Mouse (Mus musculus) layer of hippocampus, adult 8-10 months (tissue): ENCODE measurements around the gene Lamc3. TPM values are rescaled to one million over a fixed set of nuclear protein-coding genes. Genes with fewer than 3 reads are reported as not detected.

Source experiments
- DNase-seq, 2 experiments: peaks; one replicate each; pipeline ENCODE4 v3.0.0; 2022; ENCODE audit warnings: low spot score in 2 of 2
- total RNA-seq, 4 experiments: library from RNA; stranded (reverse); gene quantifications; 2 replicates each; pipeline ENCODE4 v1.2.4; 2022

The Lamc3 gene
- total RNA-seq, 4 experiments from 2014 or later, result 6.2 to 7.0 (median 6.5) TPM

- DNase-seq, result no peak
Measured at GRCm38 (mm10) chr2:31934551-31934950, 47.5 kb downstream of the Lamc3 start.

DNA sequence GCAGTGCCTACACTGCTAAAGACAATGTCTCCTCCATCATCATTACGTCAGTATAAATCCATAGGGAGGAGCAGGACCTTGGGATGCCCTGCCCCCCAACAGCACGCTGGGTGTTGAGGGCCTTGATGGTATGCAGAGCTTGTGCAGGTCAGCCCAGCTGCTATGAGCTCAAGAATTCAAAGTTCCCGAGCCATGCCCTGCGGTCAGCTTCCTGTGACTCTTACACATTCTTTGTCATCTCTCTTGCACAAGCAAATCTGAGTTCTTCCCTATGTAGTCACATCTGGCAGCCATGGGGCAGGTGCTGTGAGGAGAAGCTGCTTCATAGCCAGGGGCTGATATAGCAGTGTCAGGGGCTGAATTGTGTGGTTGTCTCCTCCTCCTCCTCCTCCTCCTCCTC, 48.0 kb downstream of the Lamc3 start:
- no peak for DNase-seq

- no peak for DNase-seq
Measured at GRCm38 (mm10) chr2:31938298-31938697, 51.2 kb downstream of the Lamc3 start.

DNA sequence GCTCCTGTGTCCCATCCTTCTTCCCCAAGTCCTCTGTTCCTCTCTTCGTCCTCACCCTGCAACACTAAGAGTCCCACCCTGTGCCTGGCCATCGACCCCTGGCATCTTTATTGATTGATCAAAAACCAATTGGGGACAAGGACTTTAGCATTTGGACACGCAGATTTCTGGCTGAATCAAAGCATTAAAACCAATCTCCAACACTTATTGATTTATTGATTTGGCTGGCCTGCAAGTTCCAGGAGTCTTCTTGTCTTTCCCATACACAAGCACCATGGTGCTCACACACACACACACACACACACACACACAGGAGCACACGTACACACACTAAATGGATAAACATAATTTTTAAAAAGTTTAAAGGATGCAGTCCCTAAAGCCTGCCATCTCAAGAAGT, 55.9 kb downstream of the Lamc3 start:
- DNase-seq, result no peak

- DNase-seq, result no peak
Measured at GRCm38 (mm10) chr2:31945580-31945979, 58.5 kb downstream of the Lamc3 start.

DNA sequence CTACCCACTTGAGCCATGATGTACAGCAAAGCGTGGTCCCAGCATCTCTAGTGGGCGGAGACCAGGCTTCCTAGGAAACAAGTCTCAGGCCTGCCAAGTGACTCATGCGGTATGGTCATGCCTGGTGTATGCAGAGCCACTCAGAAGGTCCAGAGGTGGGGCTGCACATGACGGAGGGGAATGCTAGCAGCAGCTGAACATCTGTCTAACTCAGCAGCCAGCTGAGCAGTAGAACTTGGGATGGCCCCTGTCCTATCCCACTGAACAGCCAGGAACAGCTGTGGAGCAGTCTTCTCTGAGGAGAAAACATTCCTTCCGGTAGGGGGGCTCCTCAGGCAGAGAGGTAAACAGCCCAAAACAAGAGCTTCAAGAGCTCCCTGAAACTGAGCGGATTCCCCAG, 61.3 kb downstream of the Lamc3 start:
- no peak for DNase-seq

DNA sequence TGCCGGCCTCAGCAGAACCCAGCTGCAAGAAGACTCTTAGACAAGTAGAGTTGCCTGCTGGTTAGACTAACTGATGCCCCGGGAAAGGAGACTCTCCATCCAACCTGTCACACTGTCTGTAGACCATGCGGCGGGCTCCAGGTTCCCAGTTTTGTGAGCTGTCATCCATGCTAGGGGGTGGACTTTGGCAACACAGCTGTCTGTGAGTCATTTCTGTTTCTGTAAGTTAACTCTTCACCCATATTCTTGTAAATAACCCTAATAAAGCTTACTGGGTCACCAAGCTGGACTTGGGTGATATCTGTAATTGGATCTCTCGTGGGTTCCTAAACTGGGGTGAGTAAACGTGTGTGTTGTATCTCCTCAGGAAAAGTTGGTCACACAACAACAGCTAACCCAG, 61.7 kb downstream of the Lamc3 start:
- no peak for DNase-seq

- no peak for DNase-seq
Measured at GRCm38 (mm10) chr2:31950058-31950871, 63.2 kb downstream of the Lamc3 start, which contains the start of gene Aif1l. Gene Aif1l (plus strand): TSS chr2:31950139.

GRCm38 (mm10) chr2:31950966-31951365, 63.9 kb downstream of the Lamc3 start:
- DNase-seq, result no peak

- no peak for DNase-seq
Measured at GRCm38 (mm10) chr2:31952236-31952635, 65.1 kb downstream of the Lamc3 start.

DNA sequence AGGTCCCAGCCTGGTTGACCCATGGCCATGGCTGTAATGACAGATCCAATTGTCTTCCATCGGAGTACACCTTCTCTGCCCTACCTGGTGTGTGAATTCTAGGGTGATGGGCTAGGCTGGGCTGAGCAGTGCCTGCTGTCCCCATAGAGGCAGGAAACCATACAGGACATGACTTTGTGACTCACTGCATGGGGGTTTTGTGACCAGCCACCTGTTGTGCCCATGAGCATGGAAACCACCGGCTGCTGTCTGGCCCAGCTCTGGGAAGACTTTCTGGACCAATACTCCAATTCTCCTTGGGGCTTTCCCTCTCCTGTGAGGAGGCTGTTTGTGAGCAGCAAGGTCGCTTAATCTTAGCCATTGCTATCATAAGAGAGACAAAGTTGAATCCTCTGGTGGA, 65.6 kb downstream of the Lamc3 start:
- no peak for DNase-seq

DNA sequence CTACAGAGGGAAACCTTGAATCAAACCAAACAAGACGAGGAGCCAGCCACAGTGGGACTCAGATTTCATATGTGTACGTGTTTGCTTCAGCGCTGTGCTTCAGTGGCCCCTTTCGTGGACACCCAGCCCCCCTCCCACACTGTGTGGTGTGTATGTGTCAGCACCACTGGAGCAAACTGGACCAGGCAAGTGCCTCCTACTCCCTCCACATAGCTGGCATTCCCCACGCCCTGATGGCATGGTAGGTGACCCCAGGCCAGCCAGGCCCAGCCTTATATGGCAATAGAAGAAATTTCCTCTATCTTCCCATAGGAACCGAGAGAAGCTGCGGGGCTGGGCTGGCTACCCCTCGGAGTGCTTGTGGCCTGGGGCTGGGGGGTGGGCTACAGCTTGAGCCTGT, 66.6 kb downstream of the Lamc3 start:
- no peak for DNase-seq

- DNase-seq, result no peak
Measured at GRCm38 (mm10) chr2:31954779-31955181, 67.7 kb downstream of the Lamc3 start.

- no peak for DNase-seq
Measured at GRCm38 (mm10) chr2:31955686-31956085, 68.6 kb downstream of the Lamc3 start.

- no peak for DNase-seq
Measured at GRCm38 (mm10) chr2:31957211-31957610, 70.1 kb downstream of the Lamc3 start.

DNA sequence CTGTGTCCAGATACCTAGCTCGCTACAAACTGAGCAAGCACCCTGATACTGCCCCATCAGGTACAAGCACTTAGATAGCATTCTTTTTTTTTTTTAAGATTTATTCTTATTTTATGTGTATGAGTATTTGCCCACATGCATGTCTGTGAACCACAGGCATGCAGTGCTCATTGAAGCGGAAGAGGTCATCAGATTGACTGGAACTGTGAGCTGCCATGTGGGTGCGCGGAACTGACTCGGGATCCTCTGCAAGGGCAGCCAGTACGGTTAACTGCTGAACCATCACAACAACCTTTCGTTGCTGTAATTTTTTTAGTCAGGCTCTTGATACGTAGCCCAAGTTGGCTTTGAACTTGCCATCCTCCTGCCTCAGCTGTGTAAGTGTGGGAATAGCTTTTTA, 73.9 kb downstream of the Lamc3 start:
- no peak for DNase-seq

DNA sequence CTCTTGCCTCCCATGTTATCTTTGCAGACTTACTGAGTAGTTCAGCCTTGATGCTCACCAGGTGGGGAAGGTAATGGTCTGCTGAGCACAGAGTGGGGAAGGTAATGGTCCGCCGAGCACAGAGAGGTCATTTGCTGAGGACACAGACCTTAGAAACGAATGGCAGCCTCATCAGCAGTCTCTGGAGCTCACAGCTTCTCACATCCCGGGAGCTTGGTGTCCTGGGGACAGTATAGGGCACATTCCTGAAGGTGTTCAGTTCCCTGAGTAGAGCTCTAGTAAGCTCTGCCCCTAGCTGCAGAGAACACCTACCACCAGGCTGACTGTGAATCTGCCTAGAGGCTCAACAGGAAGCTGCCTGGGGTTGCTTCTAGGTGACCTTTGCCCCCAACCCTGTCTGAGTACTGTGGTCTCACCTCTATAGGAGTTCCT, 74.7 kb downstream of the Lamc3 start:
- DNase-seq, result no peak

- DNase-seq, result peak; percentile 75 to 89
Measured at GRCm38 (mm10) chr2:31962501-31963224, 75.6 kb downstream of the Lamc3 start.

DNA sequence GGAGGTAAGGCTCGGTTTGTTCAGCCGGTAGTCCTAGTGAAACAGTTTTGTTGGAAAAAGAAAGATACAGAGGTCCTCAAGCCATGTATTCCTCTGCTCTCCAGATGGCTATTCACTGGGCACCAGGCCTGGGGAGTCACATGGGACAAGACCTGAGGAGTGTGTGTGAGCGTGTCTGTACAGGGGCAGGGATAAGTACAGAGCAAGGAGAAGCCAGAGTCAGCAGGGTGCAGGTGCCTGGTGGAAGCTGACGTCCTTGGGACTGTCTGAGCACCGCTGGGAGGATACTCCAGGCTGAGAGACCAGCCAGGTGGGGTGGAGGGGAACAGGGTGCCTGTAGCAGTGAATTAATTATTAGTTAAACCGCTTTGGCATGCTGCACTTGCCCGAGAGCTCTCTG, 76.4 kb downstream of the Lamc3 start:
- no peak for DNase-seq

GRCm38 (mm10) chr2:31964191-31964590, 77.1 kb downstream of the Lamc3 start:
- no peak for DNase-seq

- no peak for DNase-seq
Measured at GRCm38 (mm10) chr2:31965110-31965509, 78.0 kb downstream of the Lamc3 start.

DNA sequence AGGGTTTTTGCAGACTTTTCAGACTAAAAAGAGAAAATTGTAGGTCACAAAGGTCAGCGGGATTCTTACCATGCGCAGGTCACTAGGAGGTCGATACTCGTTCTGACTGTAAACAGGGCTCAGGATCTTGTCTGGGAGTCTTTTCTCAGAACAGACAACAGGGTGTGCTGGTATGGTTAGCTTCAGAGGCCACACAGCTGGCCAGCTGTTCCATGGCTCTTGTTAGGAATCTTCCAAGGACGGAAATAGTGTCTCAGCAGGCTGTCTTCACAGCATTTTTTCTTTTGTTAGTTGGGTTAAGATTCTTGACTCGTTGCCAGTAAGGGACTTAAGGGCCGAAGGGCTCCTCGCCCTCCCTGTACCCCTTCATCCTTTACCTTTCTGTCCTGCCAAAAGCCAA, 79.7 kb downstream of the Lamc3 start:
- no peak for DNase-seq

- no peak for DNase-seq
Measured at GRCm38 (mm10) chr2:31972589-31972988, 85.5 kb downstream of the Lamc3 start.
